Comparison of ENCODE assay signal across 20 mouse cellular contexts in the genomic region with DNA sequence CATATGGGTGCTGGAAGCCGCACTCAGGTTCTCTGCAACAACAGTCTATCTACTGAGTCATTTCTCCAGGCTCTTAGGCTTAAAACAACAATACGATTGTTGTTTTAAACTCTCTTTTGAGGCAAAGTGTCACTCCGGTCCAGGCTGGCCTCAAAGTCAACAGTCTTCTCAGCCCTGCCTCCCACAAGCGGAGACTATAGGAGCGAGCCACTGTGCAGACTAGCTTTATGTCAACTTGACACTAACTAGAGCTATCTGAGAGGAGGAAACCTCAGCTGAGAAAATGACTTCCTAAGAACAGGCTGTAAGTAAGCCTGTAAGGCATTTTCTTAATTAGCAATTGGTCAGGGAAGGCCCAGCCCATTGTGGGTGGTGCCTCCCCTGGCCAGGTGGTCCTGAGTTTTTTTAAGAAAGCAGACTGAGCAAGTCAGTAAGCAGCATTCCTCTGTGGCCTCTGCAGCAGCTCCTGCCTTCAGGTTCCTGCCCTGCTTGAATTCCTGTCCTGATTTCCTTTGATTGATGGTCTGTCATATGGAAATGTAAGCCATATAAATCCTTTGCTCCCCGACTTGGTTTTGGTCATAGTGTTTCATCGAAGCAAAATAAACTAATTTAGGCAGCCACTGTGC.
"Had no signal": no experiment of that assay in that cellular context is flagged by ENCODE, and none has a peak within 500 bp of the region (broad histone marks: within the 10 kb centered on the region; RNA-seq: fewer than 3 reads in every experiment).

No protein-coding gene starts in this region.

- H3K4me1 ChIP-seq: limb, embryonic 12.5 days; limb, embryonic 15.5 days; midbrain, embryonic 10.5 days; midbrain, embryonic 13.5 days; neural tube, embryonic 13.5 days had no signal

- H3K4me2 ChIP-seq: limb, embryonic 12.5 days; limb, embryonic 15.5 days; liver, embryonic 11.5 days; lung, embryonic 14.5 days; midbrain, embryonic 13.5 days; neural tube, embryonic 13.5 days had no signal

- H3K9ac ChIP-seq: limb, embryonic 12.5 days; limb, embryonic 15.5 days; liver, embryonic 14.5 days; liver, postnatal 0 days; lung, embryonic 14.5 days; midbrain, embryonic 13.5 days; neural tube, embryonic 13.5 days had no signal

- ATAC-seq: intestine, postnatal 0 days; liver, postnatal 0 days; lung, postnatal 0 days; midbrain, embryonic 13.5 days; midbrain, embryonic 16.5 days had no signal

- H3K27ac ChIP-seq: limb, embryonic 12.5 days; limb, embryonic 15.5 days; liver, embryonic 14.5 days; macrophage; midbrain, embryonic 10.5 days; midbrain, embryonic 13.5 days; neural tube, embryonic 13.5 days had no signal

- H3K36me3 ChIP-seq: limb, embryonic 12.5 days; limb, embryonic 15.5 days; midbrain, embryonic 10.5 days; midbrain, embryonic 13.5 days; neural tube, embryonic 13.5 days had no signal

- DNase-seq: kidney, adult 9 months; kidney, postnatal 36 days; left cerebral cortex, postnatal 4 days; liver, postnatal 0 days; lung, embryonic 14.5 days; retina, postnatal 1 day; thymus, adult 18-20 months; thymus, postnatal 4 days had no signal

- H3K4me3 ChIP-seq: limb, embryonic 12.5 days; limb, embryonic 15.5 days; midbrain, embryonic 10.5 days; midbrain, embryonic 13.5 days; myocyte; neural tube, embryonic 13.5 days had no signal

- H3K27me3 ChIP-seq: limb, embryonic 12.5 days; limb, embryonic 15.5 days; midbrain, embryonic 13.5 days; neural tube, embryonic 13.5 days had no signal

- H3K9me3 ChIP-seq: limb, embryonic 12.5 days; limb, embryonic 15.5 days; midbrain, embryonic 10.5 days; midbrain, embryonic 13.5 days; neural tube, embryonic 13.5 days had no signal
